Mouse (Mus musculus) stomach, embryonic 16.5 days (tissue): ENCODE results near the gene Dnah2. TPM values are rescaled to one million over a fixed set of nuclear protein-coding genes. Genes with fewer than 3 reads are reported as not detected.

Source experiments
- ATAC-seq: fragments of 200-750 bp; cut with Nextera tagmentation; 2 replicates; pipeline ENCODE4 v1.8.0; 2017; ENCODE audit warnings: moderate number of reproducible peaks, moderate TSS enrichment; ENCODE audit not compliant: insufficient read depth, low FRiP score
- H3K27ac ChIP-seq: fragments of 300-500 bp; sonication (generic); 2 replicates; pipeline ENCODE4 v1.5.1; 2014; ENCODE audit warnings: low read length
- H3K27me3 ChIP-seq: fragments of 300-500 bp; sonication (generic); 2 replicates; pipeline ENCODE4 v1.6.1; 2014; ENCODE audit warnings: low read length, control low read depth, mixed read lengths; ENCODE audit not compliant: control insufficient read depth, insufficient read depth
- H3K36me3 ChIP-seq: fragments of 300-500 bp; sonication (generic); 2 replicates; pipeline ENCODE4 v1.6.1; 2014; ENCODE audit warnings: low read length; ENCODE audit not compliant: control insufficient read depth, insufficient read depth
- H3K4me1 ChIP-seq: fragments of 300-500 bp; sonication (generic); 2 replicates; pipeline ENCODE4 v1.6.1; 2014; ENCODE audit warnings: low read length, control low read depth, mixed read lengths; ENCODE audit not compliant: control insufficient read depth, insufficient read depth
- H3K4me2 ChIP-seq: fragments of 300-500 bp; sonication (generic); 2 replicates; pipeline ENCODE4 v1.6.1; 2014; ENCODE audit warnings: low read depth, low read length, mixed read lengths
- H3K4me3 ChIP-seq: fragments of 300-500 bp; sonication (generic); replicated peaks from 2 replicates; pipeline ENCODE4 v1.5.1; 2014; ENCODE audit warnings: mild to moderate bottlenecking, low read length
- H3K9ac ChIP-seq: fragments of 300-500 bp; sonication (generic); 2 replicates; pipeline ENCODE4 v1.6.1; 2014; ENCODE audit warnings: low read length
- H3K9me3 ChIP-seq: fragments of 300-500 bp; sonication (generic); replicated peaks from 2 replicates; pipeline ENCODE4 v1.6.1; 2016; ENCODE audit warnings: low read length, control low read depth; ENCODE audit not compliant: control insufficient read depth
- WGBS: fragments of 180-500 bp; shearing (Covaris S2); extraction: QIAGEN DNeasy Blood & Tissue Kit; methylation state at CpG from one replicate; pipeline ENCODE4 v1.1.7; 2014; 5-methylcytosine and 5-hydroxymethylcytosine counted together
- polyA plus RNA-seq: library from polyadenylated mRNA; unstranded; fragments of >200 nt; fragmentation: Nextera tagmentation; extraction: Ambion mirVana; gene quantifications from 2 replicates; pipeline ENCODE4 v1.2.1, GENCODE M21; 2015

The Dnah2 gene
- polyA plus RNA-seq, 1 experiment from 2014 or later, result 0.54 TPM

GRCm38 (mm10) chr11:69474737-69475136 is 74.2 kb downstream of the Dnah2 start:
- Histone ChIP-seq H3K27me3 (no peaks in the 10 kb centered on the region), H3K9ac (no peak overlapping the region), H3K4me1 (no peaks in the 10 kb centered on the region), H3K9me3 (no peaks in the 10 kb centered on the region), H3K4me3 (no peak overlapping the region), H3K4me2 (no peak overlapping the region), H3K27ac (no peak overlapping the region), H3K36me3 (no peaks in the 10 kb centered on the region)
- WGBS, result 30% methylated on average over 5 of the region's 5 CpGs
- ATAC-seq, result no peak

DNA sequence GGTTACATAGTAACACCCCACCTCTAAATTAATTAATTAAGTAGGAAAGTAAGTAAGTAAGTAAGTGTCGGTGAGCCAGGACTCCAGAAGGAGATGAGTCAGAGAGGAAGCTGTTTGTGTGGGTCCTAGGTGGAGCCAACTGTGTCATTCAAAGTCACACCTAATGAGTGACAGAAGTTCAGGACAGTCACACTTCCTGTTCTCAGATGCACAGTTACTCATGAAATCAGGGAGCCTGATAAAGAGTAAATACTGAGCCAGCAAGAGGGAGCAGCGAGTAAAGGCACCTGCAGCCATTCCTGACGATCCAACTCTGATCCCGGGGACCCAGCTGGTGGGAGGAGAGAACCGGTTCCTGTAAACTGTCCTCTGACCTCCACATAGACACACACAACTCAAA is 76.2 kb downstream of the Dnah2 start:
- H3K4me2 ChIP-seq, result no peak overlapping the region
- no peaks in the 10 kb centered on the region for H3K36me3 ChIP-seq
- H3K4me1 ChIP-seq, result no peaks in the 10 kb centered on the region; the same call in 1 of the 2 replicates
- ATAC-seq, result peak; percentile 73
- H3K27me3 ChIP-seq, result no peaks in the 10 kb centered on the region
- no peak overlapping the region for H3K9ac ChIP-seq
- 21% methylated on average over 5 of the region's 5 CpGs for WGBS
- H3K4me3 ChIP-seq, result no peak overlapping the region
- H3K9me3 ChIP-seq, result no peaks in the 10 kb centered on the region
- no peak overlapping the region for H3K27ac ChIP-seq

DNA sequence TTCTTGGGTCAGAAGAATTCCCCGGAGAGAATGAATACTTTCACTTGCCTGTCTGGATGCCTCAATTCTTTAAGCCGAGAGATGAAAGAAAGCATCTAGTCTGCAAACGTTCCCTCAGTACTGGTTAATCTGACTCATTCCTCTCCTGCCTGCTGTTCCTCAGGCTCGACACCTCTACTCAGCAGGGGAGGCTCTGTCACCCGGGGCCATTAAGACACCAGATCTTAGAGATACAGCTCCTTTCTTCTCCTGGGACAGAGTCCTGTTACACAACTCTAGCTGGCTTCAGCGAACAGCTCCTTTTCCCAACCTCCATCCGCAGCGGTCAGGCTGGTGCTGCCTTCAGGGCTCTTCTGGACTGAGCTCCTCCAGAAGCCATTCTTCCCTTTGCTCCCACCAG is 77.4 kb downstream of the Dnah2 start:
- Histone ChIP-seq H3K4me3 (no peak overlapping the region), H3K9me3 (no peaks in the 10 kb centered on the region), H3K9ac (no peak overlapping the region), H3K4me1 (no peaks in the 10 kb centered on the region; the same call in 1 of the 2 replicates), H3K27ac (no peak overlapping the region), H3K4me2 (no peak overlapping the region), H3K36me3 (no peaks in the 10 kb centered on the region), H3K27me3 (no peaks in the 10 kb centered on the region)
- 13% methylated on average over 8 of the region's 8 CpGs for WGBS
- no peak for ATAC-seq

DNA sequence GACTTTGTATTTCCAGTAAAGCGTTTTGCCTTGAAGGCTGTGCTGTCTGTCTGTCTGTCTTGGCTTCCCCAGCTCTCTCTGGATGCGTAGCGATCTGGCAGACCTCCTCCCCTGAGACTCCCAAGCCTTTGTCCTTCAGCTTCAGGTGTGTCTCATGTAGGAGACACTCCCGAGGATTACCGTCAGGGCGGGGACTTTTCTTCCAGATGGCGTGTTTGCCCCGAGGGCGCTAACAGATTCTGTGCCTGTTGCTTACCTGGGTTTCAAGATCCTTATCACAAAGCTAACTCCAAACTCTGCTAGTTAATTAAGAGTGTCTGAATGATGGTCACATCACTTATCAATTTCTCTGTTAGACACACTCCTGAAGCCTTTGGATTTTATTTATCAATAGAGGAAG is 79.6 kb downstream of the Dnah2 start:
- no peaks in the 10 kb centered on the region for H3K9me3 ChIP-seq
- H3K27ac ChIP-seq, result no peak overlapping the region
- H3K4me1 ChIP-seq, result no peaks in the 10 kb centered on the region; the same call in 1 of the 2 replicates
- ATAC-seq, result no peak
- WGBS, result 57% methylated on average over 9 of the region's 9 CpGs
- H3K27me3 ChIP-seq, result no peaks in the 10 kb centered on the region
- H3K4me3 ChIP-seq, result no peak overlapping the region
- no peak overlapping the region for H3K4me2 ChIP-seq
- no peaks in the 10 kb centered on the region for H3K36me3 ChIP-seq
- H3K9ac ChIP-seq, result no peak overlapping the region

DNA sequence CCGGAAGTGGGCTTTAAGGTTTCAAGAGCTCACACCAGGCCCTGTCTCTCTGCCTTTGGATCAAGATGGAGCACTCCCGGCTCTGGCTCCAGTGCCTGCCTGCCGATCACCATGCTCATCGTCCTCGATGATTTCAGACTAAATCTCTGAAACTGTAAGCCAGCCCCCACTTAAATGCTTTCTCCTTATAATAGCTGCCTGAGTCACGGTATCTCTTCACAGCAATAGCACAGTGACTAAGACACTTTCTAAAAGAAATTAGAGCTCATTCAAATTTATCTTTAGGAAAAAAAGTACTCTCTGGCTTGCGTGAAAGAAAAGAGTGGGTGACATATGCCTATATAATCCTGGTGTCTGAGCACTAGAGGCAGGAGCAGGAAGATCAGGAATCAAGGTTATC is 84.9 kb downstream of the Dnah2 start:
- 96% methylated on average over 7 of the region's 7 CpGs for WGBS
- Histone ChIP-seq H3K4me3 (no peak overlapping the region), H3K4me2 (no peak overlapping the region), H3K27ac (no peak overlapping the region), H3K27me3 (no peaks in the 10 kb centered on the region), H3K9me3 (peaks cover 3% of the 10 kb centered on the region; the same call in 1 of the 2 replicates), H3K4me1 (no peaks in the 10 kb centered on the region), H3K36me3 (no peaks in the 10 kb centered on the region), H3K9ac (no peak overlapping the region)
- no peak for ATAC-seq

DNA sequence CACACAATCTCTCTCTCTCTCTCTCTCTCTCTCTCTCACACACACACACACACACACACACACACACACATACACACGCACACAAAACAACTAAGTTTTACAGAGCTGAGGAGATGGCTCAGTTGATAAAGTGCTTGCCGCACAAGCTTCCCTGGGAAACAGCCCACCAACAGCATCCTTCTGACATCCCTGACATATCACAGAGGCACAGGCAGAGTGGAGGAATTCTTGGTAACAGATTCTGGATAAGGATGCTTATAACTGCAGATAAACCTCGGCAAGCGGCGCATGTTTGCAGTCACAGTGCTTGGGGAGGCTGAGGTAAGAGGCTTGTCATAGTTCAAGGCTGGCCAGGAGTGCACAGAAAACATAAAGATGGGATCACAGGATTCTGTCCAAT is 87.3 kb downstream of the Dnah2 start:
- Histone ChIP-seq H3K4me3 (no peak overlapping the region), H3K9me3 (peaks cover 3% of the 10 kb centered on the region; the same call in 1 of the 2 replicates), H3K27me3 (no peaks in the 10 kb centered on the region), H3K4me2 (no peak overlapping the region), H3K27ac (no peak overlapping the region), H3K9ac (no peak overlapping the region), H3K36me3 (no peaks in the 10 kb centered on the region), H3K4me1 (peaks cover 2% of the 10 kb centered on the region; the same call in 1 of the 2 replicates)
- 36% methylated on average over 5 of the region's 5 CpGs for WGBS
- ATAC-seq, result no peak

DNA sequence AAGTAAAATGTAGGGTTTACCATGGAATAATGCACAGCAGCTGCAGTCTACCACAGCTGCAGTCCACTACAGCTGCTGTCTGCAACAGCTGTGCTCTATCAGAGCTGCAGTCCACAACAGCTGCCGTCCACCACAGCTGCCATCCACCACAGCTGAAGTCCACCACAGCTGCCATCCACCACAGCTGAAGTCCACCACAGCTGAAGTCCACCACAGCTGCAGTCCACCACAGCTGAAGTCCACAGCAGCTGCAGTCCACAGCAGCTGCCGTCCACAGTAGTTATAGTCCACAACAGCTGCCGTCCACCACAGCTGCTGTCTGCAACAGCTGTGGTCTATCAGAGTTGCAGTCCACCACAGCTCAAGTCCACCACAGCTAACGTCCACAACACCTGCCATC is 89.0 kb downstream of the Dnah2 start:
- no peak overlapping the region for H3K27ac ChIP-seq
- 35% methylated on average over 4 of the region's 4 CpGs for WGBS
- no peaks in the 10 kb centered on the region for H3K36me3 ChIP-seq
- no peak overlapping the region for H3K4me3 ChIP-seq
- peaks cover 3% of the 10 kb centered on the region; the same call in 1 of the 2 replicates for H3K9me3 ChIP-seq
- H3K9ac ChIP-seq, result no peak overlapping the region
- no peak overlapping the region for H3K4me2 ChIP-seq
- ATAC-seq, result no peak
- H3K27me3 ChIP-seq, result no peaks in the 10 kb centered on the region
- peaks cover 2% of the 10 kb centered on the region; the same call in 1 of the 2 replicates for H3K4me1 ChIP-seq

DNA sequence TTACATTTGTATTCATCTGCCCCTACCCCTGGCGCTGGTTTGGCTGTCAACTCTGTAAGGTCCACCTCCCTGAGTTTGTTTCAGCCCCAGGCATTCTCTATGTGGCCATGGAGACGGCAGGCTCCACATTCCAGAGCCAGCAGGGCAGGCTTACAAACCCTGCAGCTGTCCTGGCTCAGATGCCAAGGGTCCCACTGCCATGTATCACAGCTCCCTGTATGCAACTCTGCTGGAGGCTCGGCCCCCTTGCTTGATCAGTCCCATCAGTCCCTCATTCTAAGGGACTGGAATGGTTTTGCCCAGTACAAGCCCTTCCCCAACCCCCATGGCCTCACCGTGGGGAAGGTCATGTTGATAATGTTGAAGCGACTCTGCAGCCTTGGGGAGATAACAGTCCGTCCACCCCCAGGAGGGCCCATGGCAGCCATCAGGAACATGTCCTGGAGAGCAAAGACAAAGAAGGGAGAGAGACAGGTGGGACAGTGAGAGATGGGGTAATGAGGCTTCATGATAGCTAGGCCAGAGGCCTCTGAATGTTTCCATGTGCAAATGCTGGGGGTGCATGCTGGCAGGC is 91.8 kb downstream of the Dnah2 start:
- no peak overlapping the region for H3K9ac ChIP-seq
- no peak overlapping the region for H3K4me2 ChIP-seq
- peaks cover 17% of the 10 kb centered on the region for H3K4me1 ChIP-seq
- WGBS, result 34% methylated on average over 6 of the region's 6 CpGs
- no peaks in the 10 kb centered on the region for H3K36me3 ChIP-seq
- H3K27ac ChIP-seq, result no peak overlapping the region
- ATAC-seq, result no peak
- no peaks in the 10 kb centered on the region for H3K9me3 ChIP-seq
- H3K4me3 ChIP-seq, result no peak overlapping the region
- H3K27me3 ChIP-seq, result no peaks in the 10 kb centered on the region

GRCm38 (mm10) chr11:69452114-69452867 is 96.6 kb downstream of the Dnah2 start:
- H3K9me3 ChIP-seq, result no peaks in the 10 kb centered on the region
- peak overlapping the region; percentile 26 for H3K4me2 ChIP-seq
- ATAC-seq, result peak; percentile 26; the same call in 1 of the 2 replicates
- H3K27me3 ChIP-seq, result no peaks in the 10 kb centered on the region
- 0 out of 2 replicates have a peak overlapping the region, but pooled peaks have one; percentile 12 for H3K9ac ChIP-seq
- H3K4me3 ChIP-seq, result 0 out of 2 replicates have a peak overlapping the region, but pooled peaks have one; percentile 0
- peaks cover 19% of the 10 kb centered on the region for H3K4me1 ChIP-seq
- peak overlapping the region; percentile 51; the same call in 1 of the 2 replicates for H3K27ac ChIP-seq
- 53% methylated on average over 23 of the region's 23 CpGs for WGBS
- no peaks in the 10 kb centered on the region for H3K36me3 ChIP-seq
